ENCODE assay signal across 7 mouse cellular contexts in genomic region chr16:5244411-5244810, GRCm38 (mm10). TPM values are rescaled to one million over a fixed set of nuclear protein-coding genes. Genes with fewer than 3 reads are reported as not detected.
DNase-seq lines count a peak whose midpoint lies in the region; ATAC-seq and TF ChIP-seq lines count a peak whose summit lies in the region.

No protein-coding gene starts in this region.

- peak; percentile 89 for TF ChIP-seq CTCF in E14TG2a.4 (conservative IDR thresholded peaks at IDR 0.05; ENCODE audit: low read length)

- ATAC-seq in heart, embryonic 15.5 days (replicated peaks; ENCODE audit: insufficient number of reproducible peaks, insufficient read depth, low FRiP score, low read depth): peak; percentile 44; the same call in 1 of the 2 replicates
- peak; percentile 84 for ATAC-seq in lung, embryonic 16.5 days (ENCODE audit: low read depth)

- H3K4me3 ChIP-seq in E14TG2a.4 (replicated peaks; ENCODE audit: low read length): no peak overlapping the region
- no peak overlapping the region for H3K4me3 ChIP-seq in heart, embryonic 15.5 days
- no peak overlapping the region for H3K4me3 ChIP-seq in lung, embryonic 16.5 days (ENCODE audit: low read length)

- no peak overlapping the region for H3K9ac ChIP-seq in heart, embryonic 15.5 days
- H3K9ac ChIP-seq in lung, embryonic 16.5 days (ENCODE audit: low read length): no peak overlapping the region

- no peak overlapping the region for H3K27ac ChIP-seq in heart, embryonic 15.5 days
- H3K27ac ChIP-seq in lung, embryonic 16.5 days (ENCODE audit: low read length): no peak overlapping the region

- no peaks in the 10 kb centered on the region for H3K27me3 ChIP-seq in E14TG2a.4 (ENCODE audit: insufficient read depth, low read length)
- no peaks in the 10 kb centered on the region for H3K27me3 ChIP-seq in heart, embryonic 15.5 days
- no peaks in the 10 kb centered on the region for H3K27me3 ChIP-seq in lung, embryonic 16.5 days (ENCODE audit: control insufficient read depth, insufficient read depth, low read depth, low read length)

- 32% methylated on average over 7 of the region's 7 CpGs for WGBS in heart, embryonic 15.5 days
- WGBS in lung, embryonic 16.5 days: 29% methylated on average over 7 of the region's 7 CpGs

- H3K36me3 ChIP-seq in E14TG2a.4 (ENCODE audit: insufficient read depth, low read length): peaks cover 99% of the 10 kb centered on the region
- H3K36me3 ChIP-seq in heart, embryonic 15.5 days: peaks cover 77% of the 10 kb centered on the region
- peaks cover 32% of the 10 kb centered on the region for H3K36me3 ChIP-seq in lung, embryonic 16.5 days (ENCODE audit: control insufficient read depth, insufficient read depth, low read length)

- DNase-seq in adrenal gland, adult (ENCODE audit: inconsistent age in 2 of 2, low spot score in 1 of 2): peak; percentile 78 to 89
- DNase-seq in embryo, embryonic 9.5 days (ENCODE audit: extremely low spot score): peak; percentile 70
- DNase-seq in kidney, postnatal 36 days: peak; percentile 65 to 85
- peak; percentile 55 for DNase-seq in right cerebral cortex, postnatal 14 days

- no peak overlapping the region for H3K4me2 ChIP-seq in heart, embryonic 15.5 days
- H3K4me2 ChIP-seq in lung, embryonic 16.5 days (ENCODE audit: low read depth, low read length): no peak overlapping the region

- H3K9me3 ChIP-seq in E14TG2a.4 (ENCODE audit: low read length): no peaks in the 10 kb centered on the region
- H3K9me3 ChIP-seq in heart, embryonic 15.5 days (replicated peaks): no peaks in the 10 kb centered on the region
- H3K9me3 ChIP-seq in lung, embryonic 16.5 days (ENCODE audit: control insufficient read depth, low read length): no peaks in the 10 kb centered on the region

- H3K4me1 ChIP-seq in E14TG2a.4 (replicated peaks; ENCODE audit: low read depth, low read length): peaks cover 36% of the 10 kb centered on the region
- H3K4me1 ChIP-seq in heart, embryonic 15.5 days (replicated peaks): no peaks in the 10 kb centered on the region
- H3K4me1 ChIP-seq in lung, embryonic 16.5 days (replicated peaks; ENCODE audit: control insufficient read depth, insufficient read depth, low read length): no peaks in the 10 kb centered on the region

RNA-seq across cellular contexts. Expression of gene Alg1, which starts 11.0 kb away (rescaled TPM):
- polyA plus RNA-seq in heart, embryonic 15.5 days (2015; fragmentation: Nextera tagmentation; extraction: Ambion mirVana): 24.9 and 29.1 TPM in 2 replicates
- polyA plus RNA-seq in lung, embryonic 16.5 days (2015; fragmentation: Nextera tagmentation; extraction: Ambion mirVana): 32.7 and 34.1 TPM in 2 replicates

RNA-seq across cellular contexts. Expression of gene Eef2kmt, which starts 11.4 kb away (rescaled TPM):
- polyA plus RNA-seq in heart, embryonic 15.5 days (2015; fragmentation: Nextera tagmentation; extraction: Ambion mirVana): 19.8 and 27.6 TPM in 2 replicates
- 24.8 and 30.5 TPM in 2 replicates for polyA plus RNA-seq in lung, embryonic 16.5 days (2015; fragmentation: Nextera tagmentation; extraction: Ambion mirVana)

RNA-seq across cellular contexts. Expression of gene AU021092, which starts 22.3 kb away (rescaled TPM):
- polyA plus RNA-seq in heart, embryonic 15.5 days (2015; fragmentation: Nextera tagmentation; extraction: Ambion mirVana): 6.3 and 8.9 TPM in 2 replicates
- polyA plus RNA-seq in lung, embryonic 16.5 days (2015; fragmentation: Nextera tagmentation; extraction: Ambion mirVana): 60.9 and 81.8 TPM in 2 replicates

RNA-seq across cellular contexts. Expression of gene Nagpa, which starts 40.6 kb away (rescaled TPM):
- polyA plus RNA-seq in heart, embryonic 15.5 days (2015; fragmentation: Nextera tagmentation; extraction: Ambion mirVana): 12.4 and 17.4 TPM in 2 replicates
- polyA plus RNA-seq in lung, embryonic 16.5 days (2015; fragmentation: Nextera tagmentation; extraction: Ambion mirVana): 22.1 and 23.5 TPM in 2 replicates
